Mouse (Mus musculus) NIH3T3 (cell line): ENCODE measurements at regions not wholly inside any gene's neighbourhood (a gene's known extent, or its start where the extent isn't known, plus 50 kb on each side); places are given as distances from the start of the nearest gene placed in this dataset.
A peak's percentile ranks its signal among the peaks of the same experiment; 100 is the strongest.

Experiments used
- DNase-seq: peaks from one replicate; pipeline ENCODE4 v3.0.0-alpha.2; 2012; ENCODE audit warnings: low read depth

DNA sequence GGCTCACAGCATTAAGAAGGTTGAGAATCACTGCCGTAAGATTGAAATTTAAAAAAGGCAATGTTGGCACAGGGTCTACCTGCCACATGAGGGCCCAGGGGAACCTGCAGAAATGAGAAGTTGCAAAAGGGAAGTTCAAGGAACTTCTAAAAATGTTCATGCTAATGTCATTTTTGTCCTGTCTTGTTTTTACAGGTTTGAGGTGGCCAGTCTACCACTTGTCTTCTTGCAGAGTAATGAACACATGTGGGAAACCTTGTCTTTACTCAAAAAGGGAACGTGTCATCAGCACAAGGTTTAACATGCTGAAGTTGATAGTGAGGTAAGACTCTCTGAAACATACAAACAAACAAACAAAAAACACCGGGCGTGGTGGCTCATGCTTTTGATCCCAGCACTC lies 71.4 kb upstream of the Nanos1 start:
- no peak for DNase-seq

DNA sequence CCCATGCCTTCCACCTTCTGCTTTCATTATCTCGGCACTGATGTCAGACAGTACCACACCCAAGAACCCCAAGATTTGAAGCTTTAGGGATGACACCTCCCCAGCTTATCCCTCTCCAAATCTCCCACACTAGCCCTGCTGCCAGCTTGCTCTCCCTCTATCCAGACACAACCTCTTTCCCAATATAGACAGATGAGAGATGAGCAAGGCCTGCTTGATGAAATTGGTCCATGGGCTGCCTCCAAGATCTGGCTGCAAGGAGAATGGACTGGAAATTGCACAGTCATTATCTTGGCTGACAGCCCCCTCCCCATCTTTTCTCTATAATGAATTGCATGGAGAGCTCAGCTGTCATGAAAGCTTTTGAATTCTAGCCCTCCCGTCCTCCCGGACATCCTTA lies 73.5 kb upstream of the Nanos1 start:
- DNase-seq, result no peak

DNA sequence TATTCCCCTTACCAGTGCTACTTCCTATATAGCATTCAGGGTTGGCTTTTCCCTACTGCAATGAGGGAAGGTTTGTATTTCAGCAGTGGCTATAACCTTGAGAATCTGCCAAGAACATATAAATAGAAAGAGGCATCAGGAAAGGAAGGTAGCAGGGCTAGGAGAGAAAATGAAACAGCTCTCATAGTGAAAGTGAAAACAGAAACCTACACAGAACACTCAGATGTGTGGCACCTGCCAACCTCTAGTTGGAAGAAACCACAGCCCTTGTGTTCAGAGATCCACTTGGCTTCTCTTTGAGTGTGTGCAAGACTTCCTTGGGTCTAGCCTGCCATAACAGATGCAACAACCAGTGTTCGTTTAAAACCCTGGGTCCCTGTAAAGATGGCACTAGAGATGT lies 74.3 kb upstream of the Nanos1 start:
- no peak for DNase-seq

- DNase-seq, result no peak
These were observed 77.6 kb upstream of the Nanos1 start for GRCm38 (mm10) chr19:60678236-60678635.

- DNase-seq, result no peak
These were observed 80.8 kb upstream of the Nanos1 start for GRCm38 (mm10) chr19:60674953-60675472.

DNA sequence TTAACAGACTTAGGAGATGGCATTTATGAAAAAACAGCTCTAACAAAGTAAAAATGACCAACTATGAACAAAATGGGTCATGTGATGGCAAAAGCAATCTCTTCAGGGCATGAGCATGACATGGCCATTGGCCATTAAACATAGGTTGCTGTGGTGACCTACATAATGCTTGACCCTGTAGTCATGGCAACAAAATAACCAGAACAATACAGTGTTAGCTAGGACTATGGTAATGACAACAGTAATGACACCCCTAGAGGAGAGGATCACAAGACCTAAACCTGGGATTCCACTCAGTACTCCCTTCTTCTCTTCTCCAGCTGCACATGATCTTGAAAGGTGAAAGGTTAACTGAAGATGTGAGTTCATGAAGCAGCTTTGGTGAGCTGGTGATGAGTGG lies 85.0 kb upstream of the Nanos1 start:
- DNase-seq, result no peak

- DNase-seq, result no peak
These were observed 85.0 kb upstream of the Cacul1 start for GRCm38 (mm10) chr19:60665842-60666241.

GRCm38 (mm10) chr19:60651102-60651695 lies 70.4 kb upstream of the Cacul1 start:
- no peak for DNase-seq

GRCm38 (mm10) chr19:60640065-60640464 lies 59.2 kb upstream of the Cacul1 start:
- DNase-seq, result peak; percentile 57
